Mouse (Mus musculus): ENCODE results near the gene Abcc4.

- TF ChIP-seq CTCF (IDR thresholded peaks at IDR 0.05; ENCODE audit: control insufficient read depth, insufficient read depth, low read length) (no peak), POLR2A (IDR thresholded peaks at IDR 0.05; ENCODE audit: borderline replicate concordance, control insufficient read depth, low read depth, low read length) (no peak)
These were observed 36.8 kb upstream of the Abcc4 start for GRCm38 (mm10) chr14:118742862-118743261.
